Mouse (Mus musculus): ENCODE measurements around the gene Capg. TPM values are rescaled to one million over a fixed set of nuclear protein-coding genes. Genes with fewer than 3 reads are reported as not detected.
"Not testable (repeated sequence)": the region's sequence is repeated elsewhere in the genome, so short reads cannot be mapped to it uniquely, and the experiment has no call there.

The Capg gene
- polyA plus RNA-seq, 1 experiment from 2014 or later: 10.4 TPM

- no peak overlapping the region for H3K4me3 ChIP-seq (ENCODE audit: low read depth, low read length)
- no peaks in the 10 kb centered on the region for H3K27me3 ChIP-seq (ENCODE audit: control insufficient read depth, insufficient read depth, low read length)
- DNase-seq (ENCODE audit: low spot score) (no peak), ATAC-seq (ENCODE audit: low FRiP score) (no peak)
- no peak overlapping the region for H3K9ac ChIP-seq (ENCODE audit: low read depth, low read length)
- H3K4me1 ChIP-seq (replicated peaks; ENCODE audit: control insufficient read depth, insufficient read depth, low read length): no peaks in the 10 kb centered on the region
- WGBS: 56% methylated on average over 4 of the region's 4 CpGs
- H3K27ac ChIP-seq (ENCODE audit: low read depth, low read length): no peak overlapping the region
- H3K4me2 ChIP-seq (replicated peaks; ENCODE audit: low read depth, low read length): no peak overlapping the region
- H3K9me3 ChIP-seq (ENCODE audit: control insufficient read depth, low read length): no peaks in the 10 kb centered on the region
- no peaks in the 10 kb centered on the region for H3K36me3 ChIP-seq (ENCODE audit: control insufficient read depth, insufficient read depth, low read length)
Measured at GRCm38 (mm10) chr6:72523222-72523621, 21.0 kb upstream of the Capg start.

GRCm38 (mm10) chr6:72524160-72524559 is 20.0 kb upstream of the Capg start:
- ATAC-seq (ENCODE audit: low FRiP score) (no peak), DNase-seq (ENCODE audit: low spot score) (no peak)
- Histone ChIP-seq H3K4me3 (ENCODE audit: low read depth, low read length) (no peak overlapping the region), H3K9ac (ENCODE audit: low read depth, low read length) (no peak overlapping the region), H3K4me2 (replicated peaks; ENCODE audit: low read depth, low read length) (no peak overlapping the region), H3K27me3 (ENCODE audit: control insufficient read depth, insufficient read depth, low read length) (no peaks in the 10 kb centered on the region), H3K9me3 (ENCODE audit: control insufficient read depth, low read length) (no peaks in the 10 kb centered on the region), H3K4me1 (replicated peaks; ENCODE audit: control insufficient read depth, insufficient read depth, low read length) (no peaks in the 10 kb centered on the region), H3K27ac (ENCODE audit: low read depth, low read length) (no peak overlapping the region), H3K36me3 (ENCODE audit: control insufficient read depth, insufficient read depth, low read length) (no peaks in the 10 kb centered on the region)
- 85% methylated on average over 2 of the region's 2 CpGs for WGBS

- 87% methylated on average over 4 of the region's 4 CpGs for WGBS
- no peaks in the 10 kb centered on the region for H3K36me3 ChIP-seq (ENCODE audit: control insufficient read depth, insufficient read depth, low read length)
- no peak overlapping the region for H3K27ac ChIP-seq (ENCODE audit: low read depth, low read length)
- no peaks in the 10 kb centered on the region for H3K4me1 ChIP-seq (replicated peaks; ENCODE audit: control insufficient read depth, insufficient read depth, low read length)
- no peaks in the 10 kb centered on the region for H3K27me3 ChIP-seq (ENCODE audit: control insufficient read depth, insufficient read depth, low read length)
- H3K9me3 ChIP-seq (ENCODE audit: control insufficient read depth, low read length): no peaks in the 10 kb centered on the region
- H3K4me2 ChIP-seq (replicated peaks; ENCODE audit: low read depth, low read length): no peak overlapping the region
- no peak for ATAC-seq (ENCODE audit: low FRiP score)
- no peak overlapping the region for H3K9ac ChIP-seq (ENCODE audit: low read depth, low read length)
- no peak for DNase-seq (ENCODE audit: low spot score)
- H3K4me3 ChIP-seq (ENCODE audit: low read depth, low read length): no peak overlapping the region
Measured at GRCm38 (mm10) chr6:72527070-72527469, 17.1 kb upstream of the Capg start.

GRCm38 (mm10) chr6:72528410-72529151 is 15.6 kb upstream of the Capg start:
- no peak overlapping the region for H3K4me2 ChIP-seq (replicated peaks; ENCODE audit: low read depth, low read length)
- H3K4me1 ChIP-seq (replicated peaks; ENCODE audit: control insufficient read depth, insufficient read depth, low read length): no peaks in the 10 kb centered on the region
- DNase-seq (ENCODE audit: low spot score) (no peak), ATAC-seq (ENCODE audit: low FRiP score) (no peak)
- no peaks in the 10 kb centered on the region for H3K27me3 ChIP-seq (ENCODE audit: control insufficient read depth, insufficient read depth, low read length)
- H3K4me3 ChIP-seq (ENCODE audit: low read depth, low read length): no peak overlapping the region
- no peaks in the 10 kb centered on the region for H3K9me3 ChIP-seq (ENCODE audit: control insufficient read depth, low read length)
- H3K27ac ChIP-seq (ENCODE audit: low read depth, low read length): no peak overlapping the region
- H3K36me3 ChIP-seq (ENCODE audit: control insufficient read depth, insufficient read depth, low read length): no peaks in the 10 kb centered on the region
- 83% methylated on average over 10 of the region's 10 CpGs for WGBS
- H3K9ac ChIP-seq (ENCODE audit: low read depth, low read length): no peak overlapping the region

GRCm38 (mm10) chr6:72532580-72532979 is 11.6 kb upstream of the Capg start:
- Histone ChIP-seq H3K9me3 (ENCODE audit: control insufficient read depth, low read length) (no peaks in the 10 kb centered on the region), H3K36me3 (ENCODE audit: control insufficient read depth, insufficient read depth, low read length) (no peaks in the 10 kb centered on the region), H3K4me1 (replicated peaks; ENCODE audit: control insufficient read depth, insufficient read depth, low read length) (no peaks in the 10 kb centered on the region), H3K9ac (ENCODE audit: low read depth, low read length) (no peak overlapping the region), H3K27me3 (ENCODE audit: control insufficient read depth, insufficient read depth, low read length) (no peaks in the 10 kb centered on the region), H3K4me2 (replicated peaks; ENCODE audit: low read depth, low read length) (no peak overlapping the region), H3K4me3 (ENCODE audit: low read depth, low read length) (no peak overlapping the region), H3K27ac (ENCODE audit: low read depth, low read length) (no peak overlapping the region)
- ATAC-seq (ENCODE audit: low FRiP score): no peak
- no peak for DNase-seq (ENCODE audit: low spot score)
- 81% methylated on average over 4 of the region's 4 CpGs for WGBS

GRCm38 (mm10) chr6:72533555-72533954 is 10.6 kb upstream of the Capg start:
- H3K27me3 ChIP-seq (ENCODE audit: control insufficient read depth, insufficient read depth, low read length); DNase-seq (ENCODE audit: low spot score); H3K9ac ChIP-seq (ENCODE audit: low read depth, low read length); H3K4me3 ChIP-seq (ENCODE audit: low read depth, low read length); H3K36me3 ChIP-seq (ENCODE audit: control insufficient read depth, insufficient read depth, low read length); H3K4me1 ChIP-seq (replicated peaks; ENCODE audit: control insufficient read depth, insufficient read depth, low read length); H3K4me2 ChIP-seq (replicated peaks; ENCODE audit: low read depth, low read length); ATAC-seq (ENCODE audit: low FRiP score); H3K27ac ChIP-seq (ENCODE audit: low read depth, low read length); H3K9me3 ChIP-seq (ENCODE audit: control insufficient read depth, low read length): not testable (repeated sequence)
- 35% methylated on average over 1 of the region's 1 CpGs for WGBS

GRCm38 (mm10) chr6:72534035-72534809 is 10.0 kb upstream of the Capg start:
- Histone ChIP-seq H3K36me3 (ENCODE audit: control insufficient read depth, insufficient read depth, low read length) (no peaks in the 10 kb centered on the region), H3K27me3 (ENCODE audit: control insufficient read depth, insufficient read depth, low read length) (no peaks in the 10 kb centered on the region), H3K4me3 (ENCODE audit: low read depth, low read length) (no peak overlapping the region), H3K4me2 (replicated peaks; ENCODE audit: low read depth, low read length) (no peak overlapping the region), H3K27ac (ENCODE audit: low read depth, low read length) (no peak overlapping the region), H3K4me1 (replicated peaks; ENCODE audit: control insufficient read depth, insufficient read depth, low read length) (peaks cover 2% of the 10 kb centered on the region; the same call in 1 of the 2 replicates), H3K9me3 (ENCODE audit: control insufficient read depth, low read length) (no peaks in the 10 kb centered on the region), H3K9ac (ENCODE audit: low read depth, low read length) (no peak overlapping the region)
- WGBS: 42% methylated on average over 8 of the region's 9 CpGs
- peak; percentile 61 for ATAC-seq (ENCODE audit: low FRiP score)
- peak; percentile 83 for DNase-seq (ENCODE audit: low spot score)

- Histone ChIP-seq H3K4me2 (replicated peaks; ENCODE audit: low read depth, low read length) (0 out of 2 replicates have a peak overlapping the region, but pooled peaks have one; percentile 12), H3K9me3 (ENCODE audit: control insufficient read depth, low read length) (no peaks in the 10 kb centered on the region), H3K4me3 (ENCODE audit: low read depth, low read length) (no peak overlapping the region), H3K4me1 (replicated peaks; ENCODE audit: control insufficient read depth, insufficient read depth, low read length) (peaks cover 2% of the 10 kb centered on the region; the same call in 1 of the 2 replicates), H3K27ac (ENCODE audit: low read depth, low read length) (no peak overlapping the region), H3K27me3 (ENCODE audit: control insufficient read depth, insufficient read depth, low read length) (no peaks in the 10 kb centered on the region), H3K36me3 (ENCODE audit: control insufficient read depth, insufficient read depth, low read length) (no peaks in the 10 kb centered on the region), H3K9ac (ENCODE audit: low read depth, low read length) (0 out of 2 replicates have a peak overlapping the region, but pooled peaks have one; percentile 32)
- WGBS: 3% methylated on average over 9 of the region's 9 CpGs
- DNase-seq (ENCODE audit: low spot score) (peak; percentile 88), ATAC-seq (ENCODE audit: low FRiP score) (no peak)
Measured at GRCm38 (mm10) chr6:72535165-72535564, 9.0 kb upstream of the Capg start.
